Mouse (Mus musculus) CH12.LX (cell line): ENCODE measurements around the gene Opalin. TPM values are rescaled to one million over a fixed set of nuclear protein-coding genes. Genes with fewer than 3 reads are reported as not detected.

ENCODE experiments used
- DNase-seq: peaks from one replicate; pipeline ENCODE4 v3.0.0-alpha.2; 2013; ENCODE audit errors: extremely low read depth
- H3K27ac ChIP-seq: 2 replicates; pipeline ENCODE4 v1.5.1; 2012; ENCODE audit warnings: low read depth, mild to moderate bottlenecking, control low read depth, moderate library complexity; ENCODE audit not compliant: insufficient read depth
- H3K27me3 ChIP-seq: replicated peaks from 2 replicates; pipeline ENCODE3; 2012; ENCODE audit warnings: inconsistent platforms
- H3K36me3 ChIP-seq, 2 experiments: replicated peaks in 1 of 2; 2 replicates each; pipeline versions ENCODE3 to v1.6.1; 2012; ENCODE audit warnings: inconsistent platforms in 1 of 2, low read length in 1 of 2, mild to moderate bottlenecking in 1 of 2, mixed read lengths in 1 of 2, moderate library complexity in 1 of 2; ENCODE audit not compliant: control insufficient read depth in 1 of 2, insufficient read depth in 1 of 2
- H3K4me1 ChIP-seq, 2 experiments: 2 replicates each; pipeline ENCODE4 v1.6.1; 2012; ENCODE audit warnings: inconsistent platforms in 1 of 2, moderate library complexity in 1 of 2; ENCODE audit not compliant: insufficient read depth in 2 of 2, control insufficient read depth in 1 of 2
- H3K4me2 ChIP-seq: 2 replicates; pipeline ENCODE4 v1.6.1; 2012; ENCODE audit warnings: low read depth, mild to moderate bottlenecking, control low read depth; ENCODE audit not compliant: poor library complexity, insufficient read depth, severe bottlenecking
- H3K4me3 ChIP-seq, 3 experiments: fragments of 150-350 bp in 1 of 3; sonication (generic) in 1 of 3; replicated peaks in 1 of 3; 2 replicates each; pipeline versions ENCODE3 to v1.5.1; 2011 to 2012; ENCODE audit warnings: low read depth in 2 of 3, low read length in 2 of 3, mild to moderate bottlenecking in 2 of 3, moderate library complexity in 2 of 3, control low read depth in 1 of 3, improper control_type of control experiment in 1 of 3, inconsistent platforms in 1 of 3, mixed read lengths in 1 of 3; ENCODE audit not compliant: poor library complexity in 1 of 3
- H3K79me2 ChIP-seq: replicated peaks from 2 replicates; pipeline ENCODE4 v1.6.1; 2012; ENCODE audit warnings: mild to moderate bottlenecking, moderate library complexity; ENCODE audit not compliant: control insufficient read depth, poor library complexity, insufficient read depth, severe bottlenecking; ENCODE audit errors: extremely low read depth
- H3K9ac ChIP-seq: 2 replicates; pipeline ENCODE4 v1.6.1; 2012; ENCODE audit warnings: low read depth, mild to moderate bottlenecking, control low read depth, moderate library complexity; ENCODE audit not compliant: insufficient read depth
- H3K9me3 ChIP-seq: replicated peaks from 2 replicates; pipeline ENCODE3; 2012; ENCODE audit warnings: low read length, inconsistent platforms, mixed read lengths
- BHLHE40 ChIP-seq: IDR thresholded peaks from 2 replicates; pipeline ENCODE4 v1.6.1; 2011; ENCODE audit warnings: mild to moderate bottlenecking, low read depth, low read length, improper control_type of control experiment
- CTCF ChIP-seq, 2 experiments: IDR thresholded peaks in 1 of 2; conservative IDR thresholded peaks in 1 of 2; 2 replicates each; pipeline ENCODE4 v1.5.1; 2011 to 2012; ENCODE audit warnings: low read depth in 2 of 2, low read length in 2 of 2, improper control_type of control experiment in 1 of 2, inconsistent platforms in 1 of 2, mild to moderate bottlenecking in 1 of 2, moderate library complexity in 1 of 2
- E2F4 ChIP-seq: IDR thresholded peaks from 2 replicates; pipeline ENCODE4 v1.6.1; 2011; ENCODE audit warnings: low read depth, low read length, improper control_type of control experiment; ENCODE audit not compliant: insufficient replicate concordance
- ELF1 ChIP-seq: IDR thresholded peaks from 2 replicates; pipeline ENCODE4 v1.6.1; 2014; ENCODE audit warnings: low read depth, mild to moderate bottlenecking, inconsistent platforms, low read length, improper control_type of control experiment
- EP300 ChIP-seq: IDR thresholded peaks from 2 replicates; pipeline ENCODE4 v1.6.1; 2011; ENCODE audit warnings: low read length, improper control_type of control experiment
- ETS1 ChIP-seq: conservative IDR thresholded peaks from 2 replicates; pipeline ENCODE4 v1.6.1; 2012; ENCODE audit warnings: low read depth, mild to moderate bottlenecking, inconsistent platforms, low read length, improper control_type of control experiment, moderate library complexity
- GABPA ChIP-seq: IDR thresholded peaks from 2 replicates; pipeline ENCODE4 v1.6.1; 2012; ENCODE audit warnings: low read depth, low read length, improper control_type of control experiment, inconsistent platforms; ENCODE audit not compliant: insufficient replicate concordance
- IRF4 ChIP-seq: IDR thresholded peaks from 2 replicates; pipeline ENCODE4 v1.6.1; 2014; ENCODE audit warnings: low read depth, mild to moderate bottlenecking, inconsistent platforms, low read length, improper control_type of control experiment
- JUN ChIP-seq: IDR thresholded peaks from 2 replicates; pipeline ENCODE4 v1.6.1; 2011; ENCODE audit warnings: low read depth, mild to moderate bottlenecking, low read length, improper control_type of control experiment, moderate library complexity; ENCODE audit not compliant: insufficient read depth
- JUND ChIP-seq: conservative IDR thresholded peaks from 2 replicates; pipeline ENCODE4 v1.6.1; 2011; ENCODE audit warnings: low read depth, low read length, improper control_type of control experiment
- KAT2A ChIP-seq: IDR thresholded peaks from 2 replicates; pipeline ENCODE4 v1.6.1; 2012; ENCODE audit warnings: low read length, improper control_type of control experiment, inconsistent platforms; ENCODE audit not compliant: insufficient replicate concordance
- MAX ChIP-seq: IDR thresholded peaks from 2 replicates; pipeline ENCODE4 v1.6.1; 2011; ENCODE audit warnings: low read length, improper control_type of control experiment
- MAZ ChIP-seq: IDR thresholded peaks from 2 replicates; pipeline ENCODE4 v1.6.1; 2012; ENCODE audit warnings: low read depth, mild to moderate bottlenecking, inconsistent platforms, low read length, improper control_type of control experiment, moderate library complexity
- MEF2A ChIP-seq: IDR thresholded peaks from 2 replicates; pipeline ENCODE4 v1.6.1; 2014; ENCODE audit warnings: low read depth, mild to moderate bottlenecking, inconsistent platforms, low read length, improper control_type of control experiment, borderline replicate concordance
- MXI1 ChIP-seq: IDR thresholded peaks from 2 replicates; pipeline ENCODE4 v1.6.1; 2011; ENCODE audit warnings: mild to moderate bottlenecking, low read depth, low read length, improper control_type of control experiment
- NELFE ChIP-seq: IDR thresholded peaks from 2 replicates; pipeline ENCODE4 v1.6.1; 2011; ENCODE audit warnings: low read depth, low read length, improper control_type of control experiment
- PAX5 ChIP-seq: IDR thresholded peaks from 2 replicates; pipeline ENCODE4 v1.6.1; 2012; ENCODE audit warnings: low read length, inconsistent platforms, mixed read lengths
- POLR2A ChIP-seq: IDR thresholded peaks from 2 replicates; pipeline ENCODE4 v1.6.1; 2011; ENCODE audit warnings: low read depth, mild to moderate bottlenecking, improper control_type of control experiment, low read length
- POLR2AphosphoS2 ChIP-seq: IDR thresholded peaks from 2 replicates; pipeline ENCODE4 v1.6.1; 2011; ENCODE audit warnings: low read depth, low read length, improper control_type of control experiment
- RAD21 ChIP-seq: IDR thresholded peaks from 2 replicates; pipeline ENCODE4 v1.6.1; 2011; ENCODE audit warnings: low read depth, mild to moderate bottlenecking, low read length, improper control_type of control experiment, moderate library complexity
- RCOR1 ChIP-seq: conservative IDR thresholded peaks from 2 replicates; pipeline ENCODE4 v1.6.1; 2012; ENCODE audit warnings: low read depth, mild to moderate bottlenecking, inconsistent platforms, low read length, improper control_type of control experiment
- SIN3A ChIP-seq: IDR thresholded peaks from 2 replicates; pipeline ENCODE4 v1.6.1; 2012; ENCODE audit warnings: low read length, improper control_type of control experiment, inconsistent platforms
- SMC3 ChIP-seq: IDR thresholded peaks from 2 replicates; pipeline ENCODE4 v1.6.1; 2011; ENCODE audit warnings: low read depth, low read length, improper control_type of control experiment
- TBP ChIP-seq: conservative IDR thresholded peaks from 2 replicates; pipeline ENCODE4 v1.6.1; 2011; ENCODE audit warnings: low read depth, low read length, improper control_type of control experiment
- TCF12 ChIP-seq: IDR thresholded peaks from 2 replicates; pipeline ENCODE4 v1.6.1; 2014; ENCODE audit warnings: low read depth, mild to moderate bottlenecking, inconsistent platforms, low read length, improper control_type of control experiment
- USF2 ChIP-seq: conservative IDR thresholded peaks from 2 replicates; pipeline ENCODE4 v1.6.1; 2011; ENCODE audit warnings: low read depth, low read length, improper control_type of control experiment
- ZC3H11A ChIP-seq: IDR thresholded peaks from 2 replicates; pipeline ENCODE4 v1.6.1; 2012; ENCODE audit warnings: low read depth, mild to moderate bottlenecking, inconsistent platforms, low read length, improper control_type of control experiment
- ZKSCAN1 ChIP-seq: IDR thresholded peaks from 2 replicates; pipeline ENCODE4 v1.6.1; 2012; ENCODE audit warnings: low read depth, inconsistent platforms, low read length, improper control_type of control experiment, borderline replicate concordance
- ZMIZ1 ChIP-seq: IDR thresholded peaks from 2 replicates; pipeline ENCODE4 v1.6.1; 2012; ENCODE audit warnings: low read depth, mild to moderate bottlenecking, inconsistent platforms, low read length, improper control_type of control experiment
- ZNF384 ChIP-seq: IDR thresholded peaks from 2 replicates; pipeline ENCODE4 v1.6.1; 2012; ENCODE audit warnings: low read depth, low read length, improper control_type of control experiment, inconsistent platforms
- dilution Hi-C: fragments of 300-500 bp; cut with MboI; formaldehyde crosslinking; loops from 2 replicates; pipeline ENCODE4 v1.14.3; 2020; ENCODE audit warnings: low sequenced_read_pairs; ENCODE audit not compliant: extremely low pct_unique_long_range_greater_than_20kb, extremely low pct_ligation_motif_present
- in situ Hi-C: fragments of 300-500 bp; cut with MboI; formaldehyde crosslinking; loops from 3 replicates; pipeline ENCODE4 v1.14.3; 2019; ENCODE audit warnings: low sequenced_read_pairs, low pct_ligation_motif_present, low pct_unique_long_range_greater_than_20kb, mixed read lengths
- polyA plus RNA-seq: library from polyadenylated mRNA; unstranded; fragments of >175 nt; gene quantifications from 2 replicates; pipeline ENCODE4 v1.2.1, GENCODE M21; 2012; ENCODE audit warnings: low read depth; ENCODE audit not compliant: insufficient read length
- total RNA-seq, 2 experiments: library from RNA; depleted of rRNA; stranded (reverse); fragments of 300-350 nt in 1 of 2; fragments of >200 nt in 1 of 2; gene quantifications; 2 replicates each; pipeline ENCODE4 v1.2.3; 2012 to 2014

Gene Opalin
- total and polyA plus RNA-seq, 3 experiments = not detected

- Histone ChIP-seq H3K27me3 (no peaks in the 10 kb centered on the region), H3K4me3 (no peak overlapping the region), H3K36me3 (no peaks in the 10 kb centered on the region), H3K4me2 (no peak overlapping the region), H3K4me1 (peaks cover 3 to 9% of the 10 kb centered on the region in 2 experiments), H3K9me3 (no peaks in the 10 kb centered on the region), H3K27ac (no peak overlapping the region), H3K9ac (no peak overlapping the region), H3K79me2 (no peaks in the 10 kb centered on the region)
- DNase-seq = no peak
- in situ Hi-C loops (no loop called here), dilution Hi-C loops (no loop called here)
- no peak for TF ChIP-seq MAX
- TF ChIP-seq ZNF384 = no peak
These were observed 3.0 kb downstream of the Opalin start for GRCm38 (mm10) chr19:41073746-41074455.

- H3K4me2 ChIP-seq = no peak overlapping the region
- DNase-seq = peak; percentile 93
- H3K27me3 ChIP-seq = peaks cover 6% of the 10 kb centered on the region
- no peaks in the 10 kb centered on the region for H3K79me2 ChIP-seq
- H3K9me3 ChIP-seq = no peaks in the 10 kb centered on the region
- no peaks in the 10 kb centered on the region for H3K4me1 ChIP-seq
- H3K4me3 ChIP-seq = no peak overlapping the region
- in situ Hi-C loops = no loop called here
- H3K36me3 ChIP-seq = no peaks in the 10 kb centered on the region
- H3K27ac ChIP-seq = no peak overlapping the region
- TF ChIP-seq ZNF384 (no peak), BHLHE40 (no peak), MXI1 (no peak), GABPA (no peak), ETS1 (no peak), CTCF (conservative IDR thresholded peaks at IDR 0.05 in 1 of 2, IDR thresholded peaks at IDR 0.05 in 1 of 2; ENCODE audit: low read depth in 2 of 2, low read length in 2 of 2) (peak; percentile 93 to 100), TBP (no peak), USF2 (no peak), ZKSCAN1 (no peak), POLR2A (no peak), MEF2A (no peak), ZC3H11A (no peak), SMC3 (peak; percentile 73), JUND (peak; percentile 47; the same call in 1 of the 2 replicates), SIN3A (no peak), EP300 (no peak), IRF4 (0 out of 2 replicates have a peak, but pooled peaks have one; percentile 17), E2F4 (no peak), ZMIZ1 (no peak), POLR2AphosphoS2 (no peak), RCOR1 (no peak), KAT2A (no peak), MAX (no peak), JUN (no peak), NELFE (peak; percentile 72; the same call in 1 of the 2 replicates), PAX5 (no peak), TCF12 (no peak), RAD21 (peak; percentile 78), ELF1 (no peak), MAZ (no peak)
- H3K9ac ChIP-seq = no peak overlapping the region
- dilution Hi-C loops = no loop called here
These were observed 5.4 kb downstream of the Opalin start for GRCm38 (mm10) chr19:41071500-41071899.
